Mouse (Mus musculus): ENCODE results near the gene Il5. TPM values are rescaled to one million over a fixed set of nuclear protein-coding genes. Genes with fewer than 3 reads are reported as not detected.

The Il5 gene
- polyA plus RNA-seq, 1 experiment from 2014 or later, result not detected

DNA sequence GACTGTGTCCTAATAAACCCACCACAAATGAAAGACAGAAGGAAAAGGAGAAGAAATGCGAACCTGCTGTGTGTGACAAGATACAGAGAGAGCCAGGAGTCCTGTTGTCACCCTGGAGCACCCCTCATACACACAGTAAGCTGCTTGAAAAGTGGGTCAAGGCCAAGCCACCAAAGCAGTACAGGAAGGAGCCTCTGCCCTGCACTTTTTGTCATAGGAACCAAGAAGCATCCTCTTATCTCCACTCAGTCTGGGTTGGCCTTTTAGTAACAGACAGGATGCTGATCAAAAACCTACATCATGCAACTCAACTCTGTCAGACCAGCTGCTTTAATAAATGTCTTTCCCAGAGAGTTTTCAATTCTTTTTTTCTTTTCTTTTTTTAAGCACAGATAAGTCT, 893 bp upstream of the Il5 start:
- no peaks in the 10 kb centered on the region for H3K27me3 ChIP-seq (ENCODE audit: insufficient read depth, low read length)
- H3K4me2 ChIP-seq (ENCODE audit: low read depth, low read length), result no peak overlapping the region
- H3K27ac ChIP-seq (ENCODE audit: low read depth), result no peak overlapping the region
- no peak overlapping the region for H3K9ac ChIP-seq (replicated peaks)
- H3K36me3 ChIP-seq (replicated peaks; ENCODE audit: insufficient read depth, low read length), result no peaks in the 10 kb centered on the region
- TF ChIP-seq EP300 (IDR thresholded peaks at IDR 0.05; ENCODE audit: low read depth) (no peak), CTCF (IDR thresholded peaks at IDR 0.05; ENCODE audit: low read depth) (no peak)
- no peak overlapping the region for H3K4me3 ChIP-seq (ENCODE audit: low read depth, low read length)
- no peak for DNase-seq
- WGBS (ENCODE audit: insufficient replicate concordance), result 71% methylated on average over 1 of the region's 1 CpGs
- H3K4me1 ChIP-seq (ENCODE audit: insufficient read depth), result no peaks in the 10 kb centered on the region
- ATAC-seq, result no peak
- H3K9me3 ChIP-seq (ENCODE audit: low read length), result no peaks in the 10 kb centered on the region

DNA sequence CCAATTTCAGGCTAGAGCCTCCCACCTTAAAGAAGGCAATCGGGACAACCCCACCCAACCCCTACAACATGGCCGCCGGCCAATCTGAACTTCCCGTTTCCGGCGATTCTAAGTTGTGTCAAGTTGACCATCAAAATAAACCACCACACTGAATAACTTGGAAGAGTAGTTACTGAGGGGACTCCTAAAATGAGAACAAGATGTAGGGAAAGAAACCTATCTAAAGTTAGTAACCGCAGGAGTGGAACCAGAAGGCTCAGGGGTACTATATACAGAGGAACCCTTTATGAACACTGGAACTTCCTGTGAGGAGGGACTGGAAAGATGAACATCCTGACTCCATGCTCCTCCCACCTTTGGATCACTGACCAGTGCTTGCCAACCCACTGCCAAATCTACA, 10.9 kb downstream of the Il5 start:
- 85% methylated on average over 7 of the region's 7 CpGs for WGBS (ENCODE audit: insufficient replicate concordance)
- ATAC-seq (no peak), DNase-seq (no peak)
- Histone ChIP-seq H3K4me2 (ENCODE audit: low read depth, low read length) (no peak overlapping the region), H3K4me1 (ENCODE audit: insufficient read depth) (no peaks in the 10 kb centered on the region), H3K9me3 (ENCODE audit: low read length) (no peaks in the 10 kb centered on the region), H3K27me3 (ENCODE audit: insufficient read depth, low read length) (no peaks in the 10 kb centered on the region), H3K4me3 (ENCODE audit: low read depth, low read length) (no peak overlapping the region), H3K36me3 (replicated peaks; ENCODE audit: insufficient read depth, low read length) (no peaks in the 10 kb centered on the region), H3K27ac (ENCODE audit: low read depth) (no peak overlapping the region), H3K9ac (replicated peaks) (no peak overlapping the region)
- TF ChIP-seq EP300 (IDR thresholded peaks at IDR 0.05; ENCODE audit: low read depth), result no peak
- no peak for TF ChIP-seq CTCF (IDR thresholded peaks at IDR 0.05; ENCODE audit: low read depth)

DNA sequence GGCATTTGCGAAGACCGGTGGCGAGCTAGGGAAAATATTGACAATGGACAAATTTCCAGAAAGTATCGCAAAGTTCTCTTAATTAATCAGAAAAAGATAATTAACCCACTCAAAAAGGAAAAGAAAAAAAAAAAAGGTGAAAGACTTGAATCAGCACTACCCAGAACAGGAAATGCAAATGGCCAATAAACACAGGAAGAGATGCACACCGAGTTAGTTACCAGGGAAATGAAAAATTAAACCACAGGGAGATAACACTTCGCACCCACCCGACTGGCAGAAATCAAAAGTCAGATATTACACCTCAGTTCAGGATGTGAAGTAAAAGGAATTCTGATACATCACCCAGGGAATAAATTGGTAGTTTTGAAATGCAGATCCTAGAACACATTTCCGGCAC, 11.7 kb downstream of the Il5 start:
- H3K27ac ChIP-seq (ENCODE audit: low read depth), result no peak overlapping the region
- no peaks in the 10 kb centered on the region for H3K4me1 ChIP-seq (ENCODE audit: insufficient read depth)
- no peak overlapping the region for H3K4me2 ChIP-seq (ENCODE audit: low read depth, low read length)
- TF ChIP-seq EP300 (IDR thresholded peaks at IDR 0.05; ENCODE audit: low read depth) (no peak), CTCF (IDR thresholded peaks at IDR 0.05; ENCODE audit: low read depth) (no peak)
- H3K36me3 ChIP-seq (replicated peaks; ENCODE audit: insufficient read depth, low read length), result no peaks in the 10 kb centered on the region
- H3K27me3 ChIP-seq (ENCODE audit: insufficient read depth, low read length), result no peaks in the 10 kb centered on the region
- 71% methylated on average over 8 of the region's 8 CpGs for WGBS (ENCODE audit: insufficient replicate concordance)
- ATAC-seq (no peak), DNase-seq (no peak)
- no peaks in the 10 kb centered on the region for H3K9me3 ChIP-seq (ENCODE audit: low read length)
- H3K4me3 ChIP-seq (ENCODE audit: low read depth, low read length), result no peak overlapping the region
- no peak overlapping the region for H3K9ac ChIP-seq (replicated peaks)

DNA sequence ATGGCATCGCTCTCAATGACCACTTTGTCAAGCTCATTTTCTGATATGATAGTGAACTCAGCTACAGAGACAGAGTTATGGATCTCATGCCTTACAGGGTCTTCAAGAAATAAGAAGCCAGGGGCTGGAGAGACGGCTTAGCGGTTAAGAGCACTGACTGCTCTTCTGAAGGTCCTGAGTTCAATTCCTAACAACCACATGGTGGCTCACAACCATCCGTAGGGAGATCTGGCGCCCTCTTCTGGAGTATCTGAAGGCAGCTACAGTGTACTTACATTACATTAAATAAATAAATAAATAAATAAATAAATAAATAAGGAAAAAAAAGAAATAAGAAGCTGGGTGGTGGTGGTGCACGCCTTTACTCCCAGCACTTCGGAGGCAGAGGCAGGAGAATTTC, 13.2 kb downstream of the Il5 start:
- no peak overlapping the region for H3K4me2 ChIP-seq (ENCODE audit: low read depth, low read length)
- no peak overlapping the region for H3K4me3 ChIP-seq (ENCODE audit: low read depth, low read length)
- H3K9me3 ChIP-seq (ENCODE audit: low read length), result no peaks in the 10 kb centered on the region
- H3K36me3 ChIP-seq (replicated peaks; ENCODE audit: insufficient read depth, low read length), result no peaks in the 10 kb centered on the region
- no peak overlapping the region for H3K27ac ChIP-seq (ENCODE audit: low read depth)
- H3K4me1 ChIP-seq (ENCODE audit: insufficient read depth), result no peaks in the 10 kb centered on the region
- ATAC-seq, result no peak
- H3K9ac ChIP-seq (replicated peaks), result no peak overlapping the region
- TF ChIP-seq EP300 (IDR thresholded peaks at IDR 0.05; ENCODE audit: low read depth), result no peak
- TF ChIP-seq CTCF (IDR thresholded peaks at IDR 0.05; ENCODE audit: low read depth), result peak; percentile 41
- H3K27me3 ChIP-seq (ENCODE audit: insufficient read depth, low read length), result no peaks in the 10 kb centered on the region
- no peak for DNase-seq
- WGBS (ENCODE audit: insufficient replicate concordance), result 78% methylated on average over 7 of the region's 7 CpGs

DNA sequence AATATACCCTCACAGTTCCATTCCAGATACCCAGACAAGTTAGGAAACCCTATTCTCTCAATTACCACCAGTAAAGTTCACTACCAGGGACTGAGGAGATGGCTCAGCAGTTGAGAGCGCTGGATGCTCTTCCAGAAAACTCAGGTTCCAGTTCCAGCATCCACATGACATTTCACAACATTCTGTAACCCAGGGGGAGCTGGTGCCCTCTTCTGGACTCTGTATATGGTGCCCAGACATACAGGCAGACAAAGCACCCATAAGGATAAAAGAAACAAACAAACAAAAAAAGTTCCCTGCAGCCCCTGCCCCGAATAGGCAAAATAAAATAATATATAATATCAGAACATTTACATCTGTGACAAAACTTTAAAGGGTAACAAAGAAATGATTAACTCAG, 13.8 kb downstream of the Il5 start:
- H3K27me3 ChIP-seq (ENCODE audit: insufficient read depth, low read length), result no peaks in the 10 kb centered on the region
- no peaks in the 10 kb centered on the region for H3K9me3 ChIP-seq (ENCODE audit: low read length)
- H3K4me3 ChIP-seq (ENCODE audit: low read depth, low read length), result no peak overlapping the region
- H3K27ac ChIP-seq (ENCODE audit: low read depth), result no peak overlapping the region
- ATAC-seq (no peak), DNase-seq (no peak)
- no peaks in the 10 kb centered on the region for H3K4me1 ChIP-seq (ENCODE audit: insufficient read depth)
- TF ChIP-seq EP300 (IDR thresholded peaks at IDR 0.05; ENCODE audit: low read depth) (no peak), CTCF (IDR thresholded peaks at IDR 0.05; ENCODE audit: low read depth) (no peak)
- WGBS (ENCODE audit: insufficient replicate concordance), result 58% methylated on average over 2 of the region's 2 CpGs
- H3K36me3 ChIP-seq (replicated peaks; ENCODE audit: insufficient read depth, low read length), result no peaks in the 10 kb centered on the region
- no peak overlapping the region for H3K4me2 ChIP-seq (ENCODE audit: low read depth, low read length)
- no peak overlapping the region for H3K9ac ChIP-seq (replicated peaks)

DNA sequence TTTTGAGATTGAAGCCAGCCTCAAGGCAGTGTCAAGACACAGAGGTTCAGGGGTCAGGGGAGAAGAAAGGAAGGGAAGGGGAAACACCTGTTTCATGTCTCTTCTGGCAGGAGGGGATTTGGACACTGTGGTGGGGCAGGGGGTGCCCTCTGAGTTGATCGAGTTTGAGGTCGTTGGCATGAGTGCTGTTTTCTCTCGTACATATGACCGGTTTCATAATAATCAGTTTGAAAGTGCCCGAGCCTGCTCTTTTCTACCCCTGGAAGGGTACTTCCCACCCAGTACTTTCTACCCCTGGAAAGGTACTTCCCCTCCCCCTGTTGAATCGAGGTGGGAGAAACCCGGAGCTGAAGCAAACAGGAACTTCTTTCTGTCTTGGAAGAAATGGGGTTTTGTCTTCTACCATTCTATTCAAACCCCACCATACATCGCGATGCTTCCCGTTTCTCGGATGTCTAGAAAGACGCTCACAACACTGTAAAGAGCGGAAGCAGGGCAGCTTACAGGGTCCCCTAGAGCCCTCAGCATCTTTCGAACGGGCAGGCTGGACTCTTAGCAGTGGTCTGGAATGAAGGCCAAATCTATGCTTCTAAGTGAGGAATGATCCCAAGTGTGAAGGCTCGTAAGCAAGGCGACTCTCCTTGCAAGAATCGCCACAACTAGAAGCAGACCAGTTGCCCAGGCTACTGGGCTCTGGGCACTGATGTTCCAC, 14.5 kb downstream of the Il5 start:
- H3K27ac ChIP-seq (ENCODE audit: low read depth), result no peak overlapping the region
- no peaks in the 10 kb centered on the region for H3K4me1 ChIP-seq (ENCODE audit: insufficient read depth)
- ATAC-seq, result no peak
- TF ChIP-seq EP300 (IDR thresholded peaks at IDR 0.05; ENCODE audit: low read depth) (no peak), CTCF (IDR thresholded peaks at IDR 0.05; ENCODE audit: low read depth) (no peak)
- 50% methylated on average over 18 of the region's 18 CpGs for WGBS (ENCODE audit: insufficient replicate concordance)
- no peaks in the 10 kb centered on the region for H3K27me3 ChIP-seq (ENCODE audit: insufficient read depth, low read length)
- no peak overlapping the region for H3K4me3 ChIP-seq (ENCODE audit: low read depth, low read length)
- no peak for DNase-seq
- no peak overlapping the region for H3K9ac ChIP-seq (replicated peaks)
- H3K9me3 ChIP-seq (ENCODE audit: low read length), result no peaks in the 10 kb centered on the region
- no peak overlapping the region for H3K4me2 ChIP-seq (ENCODE audit: low read depth, low read length)
- H3K36me3 ChIP-seq (replicated peaks; ENCODE audit: insufficient read depth, low read length), result no peaks in the 10 kb centered on the region

All from liver, postnatal 0 days (tissue).